Mouse (Mus musculus) layer of hippocampus, adult 2 months (tissue): ENCODE results near the gene Scaf11. TPM values are rescaled to one million over a fixed set of nuclear protein-coding genes. Genes with fewer than 3 reads are reported as not detected.

ENCODE experiments used
- DNase-seq, 2 experiments: peaks; one replicate each; pipeline ENCODE4 v3.0.0; 2022; ENCODE audit warnings: low spot score in 2 of 2
- H3K27ac ChIP-seq: fragments of 200-600 bp; 2 replicates; pipeline ENCODE4 v1.8.1; 2022
- H3K4me3 ChIP-seq: fragments of 200-600 bp; 2 replicates; pipeline ENCODE4 v1.8.1; 2022; ENCODE audit warnings: mild to moderate bottlenecking
- CTCF ChIP-seq: fragments of 200-600 bp; conservative IDR thresholded peaks from 2 replicates; pipeline ENCODE4 v1.8.1; 2022; ENCODE audit warnings: antibody characterized with exemption, mild to moderate bottlenecking, moderate library complexity
- total RNA-seq, 2 experiments: library from RNA; stranded (reverse); gene quantifications; 2 replicates each; pipeline ENCODE4 v1.2.3; 2021

Gene Scaf11
- total RNA-seq, 2 experiments from 2014 or later: 55.8 to 57.8 TPM

DNA sequence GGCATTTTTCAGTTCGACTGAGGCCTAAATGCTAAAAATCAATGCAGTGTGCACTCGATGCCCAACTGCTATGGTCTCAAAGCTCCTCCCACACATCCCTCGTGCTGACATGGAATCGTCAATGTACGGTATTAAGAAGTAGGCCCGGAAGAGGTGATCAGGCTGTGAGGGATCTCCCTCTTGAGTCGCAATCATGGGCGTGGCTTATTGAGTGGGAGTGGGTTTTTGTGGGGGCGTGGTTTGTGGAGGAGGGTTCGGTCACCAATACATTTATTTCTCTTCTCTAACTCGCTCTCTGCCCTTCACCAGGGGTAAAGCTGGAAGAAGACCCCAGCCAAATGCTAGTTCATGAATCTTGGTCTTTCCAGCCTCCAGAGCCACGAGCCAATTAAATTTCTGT lies 17.4 kb upstream of the Scaf11 start:
- no peak for TF ChIP-seq CTCF
- DNase-seq: no peak
- Histone ChIP-seq H3K4me3 (no peak overlapping the region), H3K27ac (no peak overlapping the region)

DNA sequence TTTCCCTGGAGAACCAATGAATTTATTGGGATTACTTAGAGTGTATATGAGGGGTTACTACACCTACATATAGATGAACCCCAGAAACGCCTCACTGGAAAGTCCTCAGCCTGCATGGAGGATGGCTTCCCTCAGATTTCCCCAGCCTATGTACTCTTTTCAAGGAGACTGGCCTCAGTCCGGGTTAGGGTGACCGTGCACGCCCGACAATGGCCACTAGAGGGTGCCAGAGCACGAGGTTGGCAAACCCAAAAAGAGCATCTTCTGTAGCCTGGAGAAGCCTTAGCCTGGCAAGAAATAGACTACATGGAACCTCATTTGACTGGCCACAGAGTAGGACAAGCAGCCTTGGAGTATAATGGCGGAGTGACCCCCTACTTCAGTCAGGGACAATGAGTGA lies 15.7 kb upstream of the Scaf11 start:
- H3K27ac ChIP-seq: no peak overlapping the region
- TF ChIP-seq CTCF: peak; percentile 98
- peak; percentile 74 to 93 for DNase-seq
- H3K4me3 ChIP-seq: no peak overlapping the region

GRCm38 (mm10) chr15:96475571-96475972 lies 14.9 kb upstream of the Scaf11 start:
- no peak for DNase-seq
- TF ChIP-seq CTCF: no peak
- no peak overlapping the region for H3K27ac ChIP-seq
- H3K4me3 ChIP-seq: no peak overlapping the region

- Histone ChIP-seq H3K4me3 (no peak overlapping the region), H3K27ac (no peak overlapping the region)
- TF ChIP-seq CTCF: no peak
- no peak for DNase-seq
Measured at GRCm38 (mm10) chr15:96474325-96474955, 13.8 kb upstream of the Scaf11 start.

GRCm38 (mm10) chr15:96473920-96474319 lies 13.3 kb upstream of the Scaf11 start:
- Histone ChIP-seq H3K27ac (no peak overlapping the region), H3K4me3 (no peak overlapping the region)
- no peak for TF ChIP-seq CTCF
- DNase-seq: no peak

DNA sequence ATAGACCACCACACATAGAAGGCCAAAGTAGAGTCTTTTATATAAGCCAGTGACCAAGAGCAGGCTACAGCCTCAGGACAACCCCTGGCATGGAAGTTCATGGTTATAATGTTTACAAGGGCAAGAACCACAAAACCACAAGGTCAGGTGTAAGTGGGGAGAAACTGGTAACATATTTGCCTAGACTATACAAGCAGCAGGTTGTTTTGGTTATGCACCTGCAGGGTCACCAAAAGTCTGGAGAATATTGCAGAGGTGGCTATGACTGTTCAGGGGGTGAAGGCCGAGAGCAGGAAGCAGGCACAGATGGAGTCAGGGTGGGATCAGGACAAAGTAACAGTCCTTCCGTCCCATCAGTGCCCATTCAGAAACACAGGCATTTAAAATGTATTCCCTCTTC lies 7.7 kb upstream of the Scaf11 start:
- Histone ChIP-seq H3K27ac (no peak overlapping the region), H3K4me3 (no peak overlapping the region)
- no peak for TF ChIP-seq CTCF
- no peak for DNase-seq

- Histone ChIP-seq H3K4me3 (no peak overlapping the region), H3K27ac (no peak overlapping the region)
- TF ChIP-seq CTCF: no peak
- no peak for DNase-seq
Measured at GRCm38 (mm10) chr15:96467844-96468243, 7.2 kb upstream of the Scaf11 start.

GRCm38 (mm10) chr15:96466362-96466903 lies 5.8 kb upstream of the Scaf11 start:
- no peak for TF ChIP-seq CTCF
- no peak for DNase-seq
- Histone ChIP-seq H3K27ac (no peak overlapping the region), H3K4me3 (no peak overlapping the region)

GRCm38 (mm10) chr15:96465076-96465475 lies 4.4 kb upstream of the Scaf11 start:
- H3K4me3 ChIP-seq: no peak overlapping the region
- no peak for TF ChIP-seq CTCF
- no peak for DNase-seq
- no peak overlapping the region for H3K27ac ChIP-seq

GRCm38 (mm10) chr15:96463821-96464220 lies 3.2 kb upstream of the Scaf11 start:
- no peak for TF ChIP-seq CTCF
- H3K27ac ChIP-seq: no peak overlapping the region
- no peak for DNase-seq
- no peak overlapping the region for H3K4me3 ChIP-seq

DNA sequence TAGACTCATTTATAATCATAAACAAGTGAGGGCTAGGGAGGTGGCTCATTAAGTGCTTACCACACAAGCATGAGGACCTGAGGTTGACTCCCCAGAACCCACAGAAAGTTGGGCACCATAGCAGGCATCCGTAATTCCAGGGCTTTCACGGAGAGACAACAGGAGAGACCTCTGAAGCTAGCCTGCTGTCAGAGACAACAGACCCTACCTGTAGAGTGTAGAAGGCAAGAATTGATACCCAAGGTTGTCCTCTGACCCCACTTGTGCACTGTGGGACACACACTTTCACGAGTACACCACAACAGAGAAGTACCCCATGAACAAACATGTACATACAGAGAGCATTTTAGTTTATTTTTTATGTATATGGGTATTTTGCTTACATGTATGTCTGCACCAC lies 2.0 kb upstream of the Scaf11 start:
- DNase-seq: no peak
- Histone ChIP-seq H3K27ac (no peak overlapping the region), H3K4me3 (no peak overlapping the region)
- TF ChIP-seq CTCF: no peak

GRCm38 (mm10) chr15:96461541-96462512 lies 1.2 kb upstream of the Scaf11 start:
- Histone ChIP-seq H3K4me3 (peak overlapping the region; percentile 85), H3K27ac (peak overlapping the region; percentile 98)
- DNase-seq: peak in 1 of 2 experiments; percentile 47
- TF ChIP-seq CTCF: no peak

- no peak for DNase-seq
- Histone ChIP-seq H3K4me3 (peak overlapping the region; percentile 85), H3K27ac (peak overlapping the region; percentile 97)
- no peak for TF ChIP-seq CTCF
Measured at GRCm38 (mm10) chr15:96460451-96460729, 253 bp downstream of the Scaf11 start.
